In the genomic region with DNA sequence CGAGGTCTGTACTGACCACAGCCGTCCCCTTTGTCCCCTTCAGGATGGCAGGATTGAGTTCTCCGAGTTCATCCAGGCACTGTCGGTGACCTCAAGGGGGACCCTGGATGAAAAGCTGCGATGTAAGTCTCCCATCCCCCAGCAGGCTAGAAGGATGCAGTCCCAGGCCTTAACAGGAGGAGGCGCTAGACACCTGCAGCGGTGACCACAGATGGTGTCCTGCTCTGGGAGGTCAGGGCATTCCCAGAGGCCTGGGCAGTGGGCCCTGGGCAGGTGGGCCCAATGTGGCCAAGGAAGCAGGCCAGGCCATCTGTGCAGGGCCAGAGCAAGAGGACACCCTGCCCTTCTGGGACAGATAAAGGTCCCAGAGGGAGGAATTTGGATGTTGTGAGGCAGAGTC, we compare ENCODE assay signal across 14 mouse cellular contexts. TPM values are rescaled to one million over a fixed set of nuclear protein-coding genes. Genes with fewer than 3 reads are reported as not detected.
DNase-seq lines count a peak whose midpoint lies in the region; ATAC-seq and TF ChIP-seq lines count a peak whose summit lies in the region.
"Had no signal": no experiment of that assay in that cellular context is flagged by ENCODE, and none has a peak within 500 bp of the region (broad histone marks: within the 10 kb centered on the region; RNA-seq: fewer than 3 reads in every experiment).

No protein-coding gene starts in this region.

- no peaks in the 10 kb centered on the region for H3K9me3 ChIP-seq in heart, embryonic 12.5 days (replicated peaks)
- no peaks in the 10 kb centered on the region for H3K9me3 ChIP-seq in embryonic facial prominence, embryonic 11.5 days (replicated peaks; ENCODE audit: control insufficient read depth, low read length)
- H3K9me3 ChIP-seq: forebrain, embryonic 15.5 days; hindbrain, embryonic 15.5 days; limb, embryonic 12.5 days; neural tube, embryonic 13.5 days had no signal

- H3K9ac ChIP-seq in heart, adult 2 months (ENCODE audit: low read depth, low read length): no peak overlapping the region
- H3K9ac ChIP-seq in heart, embryonic 12.5 days: no peak overlapping the region
- no peak overlapping the region for H3K9ac ChIP-seq in embryonic facial prominence, embryonic 11.5 days (replicated peaks; ENCODE audit: low read length)
- H3K9ac ChIP-seq: forebrain, embryonic 15.5 days; hindbrain, embryonic 15.5 days; limb, embryonic 12.5 days; neural tube, embryonic 13.5 days had no signal

- no peaks in the 10 kb centered on the region for H3K36me3 ChIP-seq in heart, adult 2 months (ENCODE audit: control insufficient read depth, insufficient read depth, low read length)
- H3K36me3 ChIP-seq in heart, embryonic 12.5 days: peaks cover 73% of the 10 kb centered on the region
- no peaks in the 10 kb centered on the region; the same call in 1 of the 2 replicates for H3K36me3 ChIP-seq in embryonic facial prominence, embryonic 11.5 days (replicated peaks; ENCODE audit: control insufficient read depth, insufficient read depth, low read depth, low read length)

- DNase-seq in heart, adult 2 months: no peak
- DNase-seq in lung, adult 2 months: no peak
- no peak for DNase-seq in lung, postnatal 4 days
- DNase-seq in NIH3T3 (ENCODE audit: low read depth): peak; percentile 31
- peak; percentile 17 for DNase-seq in embryonic facial prominence, embryonic 11.5 days (ENCODE audit: low spot score)
- no peak for DNase-seq in layer of hippocampus, adult 8-10 months (ENCODE audit: low spot score in 2 of 2)
- no peak for DNase-seq in right cerebral cortex, postnatal 36 days (ENCODE audit: low spot score in 2 of 2)
- DNase-seq: adrenal gland, postnatal 10 days; thymus, adult 18-20 months had no signal

- TF ChIP-seq CTCF in heart, adult 2 months (IDR thresholded peaks at IDR 0.05): peak; percentile 30
- 0 out of 2 replicates have a peak, but pooled peaks have one; percentile 24 for TF ChIP-seq CTCF in lung, adult 2 months (IDR thresholded peaks at IDR 0.05; ENCODE audit: insufficient read depth, low read length)

- H3K4me3 ChIP-seq in heart, adult 2 months: no peak overlapping the region
- no peak overlapping the region for H3K4me3 ChIP-seq in heart, embryonic 12.5 days
- H3K4me3 ChIP-seq in lung, adult 2 months (replicated peaks; ENCODE audit: extremely low read depth, low read depth, low read length): no peak overlapping the region
- no peak overlapping the region for H3K4me3 ChIP-seq in embryonic facial prominence, embryonic 11.5 days (ENCODE audit: low read depth, low read length)
- H3K4me3 ChIP-seq: forebrain, embryonic 15.5 days; hindbrain, embryonic 15.5 days; limb, embryonic 12.5 days; neural tube, embryonic 13.5 days had no signal

- no peak overlapping the region for H3K27ac ChIP-seq in heart, adult 2 months
- no peak overlapping the region for H3K27ac ChIP-seq in heart, embryonic 12.5 days (ENCODE audit: poor library complexity, severe bottlenecking)
- H3K27ac ChIP-seq in embryonic facial prominence, embryonic 11.5 days (replicated peaks; ENCODE audit: low read depth, low read length): no peak overlapping the region
- H3K27ac ChIP-seq: forebrain, embryonic 15.5 days; hindbrain, embryonic 15.5 days; limb, embryonic 12.5 days; neural tube, embryonic 13.5 days had no signal

- no peak for TF ChIP-seq EP300 in heart, adult 2 months (IDR thresholded peaks at IDR 0.05; ENCODE audit: insufficient read depth, low read depth, low read length)

- H3K79me2 ChIP-seq in heart, adult 2 months (replicated peaks; ENCODE audit: control insufficient read depth, insufficient read depth, low read length): no peaks in the 10 kb centered on the region

- H3K27me3 ChIP-seq in heart, adult 2 months (ENCODE audit: control insufficient read depth, insufficient read depth, low read length): no peaks in the 10 kb centered on the region
- H3K27me3 ChIP-seq in heart, embryonic 12.5 days (replicated peaks): no peaks in the 10 kb centered on the region
- no peaks in the 10 kb centered on the region for H3K27me3 ChIP-seq in embryonic facial prominence, embryonic 11.5 days (ENCODE audit: control insufficient read depth, insufficient read depth, low read length)
- H3K27me3 ChIP-seq: forebrain, embryonic 15.5 days; hindbrain, embryonic 15.5 days; limb, embryonic 12.5 days; neural tube, embryonic 13.5 days had no signal

- WGBS in heart, adult 2 months: 54% methylated on average over 7 of the region's 7 CpGs
- 46% methylated on average over 7 of the region's 7 CpGs for WGBS in heart, embryonic 12.5 days
- WGBS in lung, adult 2 months: 60% methylated on average over 7 of the region's 7 CpGs
- 46% methylated on average over 7 of the region's 7 CpGs for WGBS in embryonic facial prominence, embryonic 11.5 days

- no peaks in the 10 kb centered on the region for H3K4me1 ChIP-seq in heart, adult 2 months (ENCODE audit: control insufficient read depth, insufficient read depth, low read length)
- peaks cover 10% of the 10 kb centered on the region; the same call in 1 of the 2 replicates for H3K4me1 ChIP-seq in heart, embryonic 12.5 days (replicated peaks)
- no peaks in the 10 kb centered on the region for H3K4me1 ChIP-seq in lung, adult 2 months (ENCODE audit: control insufficient read depth, insufficient read depth, low read length)
- H3K4me1 ChIP-seq in embryonic facial prominence, embryonic 11.5 days (ENCODE audit: control insufficient read depth, insufficient read depth, low read length): no peaks in the 10 kb centered on the region
- H3K4me1 ChIP-seq: limb, embryonic 12.5 days had no signal

- H3K4me2 ChIP-seq in heart, embryonic 12.5 days: no peak overlapping the region
- H3K4me2 ChIP-seq in embryonic facial prominence, embryonic 11.5 days (ENCODE audit: low read depth, low read length): no peak overlapping the region
- H3K4me2 ChIP-seq: forebrain, embryonic 15.5 days; hindbrain, embryonic 15.5 days; limb, embryonic 12.5 days; neural tube, embryonic 13.5 days had no signal

- TF ChIP-seq POLR2A in heart, adult 2 months (IDR thresholded peaks at IDR 0.05; ENCODE audit: insufficient read depth, low read depth, low read length): no peak
- no peak for TF ChIP-seq POLR2A in lung, adult 2 months (IDR thresholded peaks at IDR 0.05; ENCODE audit: borderline replicate concordance, extremely low read depth, low read depth, low read length)

- intact Hi-C loops in heart, adult 2 months (cut with DNase I): no loop called here

- ATAC-seq in heart, embryonic 12.5 days (ENCODE audit: insufficient number of reproducible peaks, low FRiP score): no peak
- no peak for ATAC-seq in embryonic facial prominence, embryonic 11.5 days (replicated peaks; ENCODE audit: insufficient number of reproducible peaks, low FRiP score, low TSS enrichment, low read depth)
- ATAC-seq: forebrain, embryonic 15.5 days had no signal

RNA-seq across cellular contexts. Expression of a gene that starts 31.9 kb away (rescaled TPM):
- total RNA-seq in heart, adult 2 months (2021): 1 to 10 TPM; 7.2 to 8.3 TPM
- 22.8 and 24.3 TPM in 2 replicates for polyA plus RNA-seq in heart, adult 2 months (2012; rRNA removed)
- polyA plus RNA-seq in heart, embryonic 12.5 days (2016; fragmentation: Nextera tagmentation; extraction: Ambion mirVana): 0.42 and 0.49 TPM in 2 replicates
- polyA plus RNA-seq in lung, adult 2 months (2012; rRNA removed): 10.8 and 16.8 TPM in 2 replicates
- 0.10 TPM in 1 of 2 replicates, not detected in the other for polyA plus RNA-seq in embryonic facial prominence, embryonic 11.5 days (2014; fragmentation: Nextera tagmentation; extraction: Ambion mirVana)
- under 1 TPM; 0.17 to 0.34 (median 0.23) TPM for total RNA-seq in layer of hippocampus, adult 8-10 months (2022)
- polyA plus RNA-seq: limb, embryonic 12.5 days had no signal

RNA-seq across cellular contexts. Expression of a gene that starts 36.6 kb away (rescaled TPM):
- 10 to 100 TPM; 11.8 to 14.1 TPM for total RNA-seq in heart, adult 2 months (2021)
- polyA plus RNA-seq in heart, adult 2 months (2012; rRNA removed): 5.9 and 8.3 TPM in 2 replicates
- 51.7 and 52.8 TPM in 2 replicates for polyA plus RNA-seq in heart, embryonic 12.5 days (2016; fragmentation: Nextera tagmentation; extraction: Ambion mirVana)
- 2.2 and 2.5 TPM in 2 replicates for polyA plus RNA-seq in lung, adult 2 months (2012; rRNA removed)
- polyA plus RNA-seq in embryonic facial prominence, embryonic 11.5 days (2014; fragmentation: Nextera tagmentation; extraction: Ambion mirVana): 59.5 and 60.3 TPM in 2 replicates
- 100 to 1,000 TPM; 243 to 310 (median 283) TPM for total RNA-seq in layer of hippocampus, adult 8-10 months (2022)

Comparison
In these comparisons a context has a peak if more than half of its experiments do, and no peak if none do; other contexts are left out.
1. DNase-seq: peak in NIH3T3 (single experiment) and embryonic facial prominence, embryonic 11.5 days (single experiment); none in heart, adult 2 months (0 of 2), lung, adult 2 months (single experiment), lung, postnatal 4 days (0 of 2), layer of hippocampus, adult 8-10 months (0 of 2) and right cerebral cortex, postnatal 36 days (0 of 2).